Mouse (Mus musculus) embryonic facial prominence, embryonic 13.5 days (tissue): ENCODE measurements around the gene Smdt1. TPM values are rescaled to one million over a fixed set of nuclear protein-coding genes. Genes with fewer than 3 reads are reported as not detected.

Source experiments
- ATAC-seq: fragments of 200-750 bp; cut with Nextera tagmentation; 2 replicates; pipeline ENCODE4 v1.8.0; 2017; ENCODE audit warnings: low read depth; ENCODE audit not compliant: insufficient number of reproducible peaks, insufficient read depth, low FRiP score, low TSS enrichment
- H3K27ac ChIP-seq: fragments of 300-500 bp; sonication (generic); 2 replicates; pipeline ENCODE4 v1.5.1; 2015; ENCODE audit warnings: moderate library complexity, mild to moderate bottlenecking, inconsistent platforms
- H3K27me3 ChIP-seq: fragments of 300-500 bp; sonication (generic); 2 replicates; pipeline ENCODE4 v1.6.1; 2015; ENCODE audit warnings: mild to moderate bottlenecking, inconsistent platforms
- H3K36me3 ChIP-seq: fragments of 300-500 bp; sonication (generic); 2 replicates; pipeline ENCODE4 v1.6.1; 2015; ENCODE audit warnings: mild to moderate bottlenecking, inconsistent platforms
- H3K4me1 ChIP-seq: fragments of 300-500 bp; sonication (generic); 2 replicates; pipeline ENCODE4 v1.6.1; 2015; ENCODE audit warnings: inconsistent platforms
- H3K4me2 ChIP-seq: fragments of 300-500 bp; sonication (generic); 2 replicates; pipeline ENCODE4 v1.6.1; 2015; ENCODE audit warnings: moderate library complexity, mild to moderate bottlenecking, inconsistent platforms
- H3K4me3 ChIP-seq: fragments of 300-500 bp; sonication (generic); 2 replicates; pipeline ENCODE4 v1.5.1; 2015; ENCODE audit warnings: mild to moderate bottlenecking, inconsistent platforms
- H3K9ac ChIP-seq: fragments of 300-500 bp; sonication (generic); 2 replicates; pipeline ENCODE4 v1.6.1; 2015; ENCODE audit warnings: mild to moderate bottlenecking, inconsistent platforms
- H3K9me3 ChIP-seq: fragments of 300-500 bp; sonication (generic); 2 replicates; pipeline ENCODE4 v1.6.1; 2016; ENCODE audit warnings: inconsistent platforms
- WGBS: fragments of 180-500 bp; shearing (Covaris S2); methylation state at CpG from one replicate; pipeline ENCODE4 v1.1.7; 2015; ENCODE audit warnings: mixed read lengths; 5-methylcytosine and 5-hydroxymethylcytosine counted together
- polyA plus RNA-seq: library from polyadenylated mRNA; unstranded; fragments of >200 nt; fragmentation: Nextera tagmentation; extraction: Ambion mirVana; gene quantifications from 2 replicates; pipeline ENCODE4 v1.2.1, GENCODE M21; 2015

The Smdt1 gene
- 255 and 264 TPM in 2 replicates for polyA plus RNA-seq

DNA sequence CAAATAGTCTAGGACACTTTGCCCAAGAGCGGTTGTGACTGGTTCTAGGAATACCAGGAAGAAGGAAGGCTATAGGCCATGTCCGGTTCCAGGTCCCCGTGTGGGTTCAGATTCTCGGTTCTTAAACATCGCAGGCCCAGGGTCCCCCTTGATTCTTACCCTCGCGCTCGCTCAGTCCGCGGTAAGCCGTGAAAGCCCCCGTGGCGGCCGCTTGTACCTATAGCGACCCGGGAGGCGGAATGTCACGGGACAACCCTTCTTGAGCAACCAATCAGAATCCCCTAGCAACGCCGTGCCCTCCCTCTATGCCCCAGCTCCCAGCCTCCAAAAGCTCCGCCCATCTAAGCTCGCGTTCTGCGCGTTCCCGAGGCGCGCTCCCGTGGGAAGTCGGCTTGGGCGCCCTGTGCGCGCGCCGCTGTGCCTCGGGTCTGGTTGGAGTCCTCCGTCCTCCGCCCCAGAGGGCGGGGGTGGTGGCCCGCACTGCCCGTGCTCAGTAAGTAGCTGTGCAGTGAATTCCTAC lies at the start of gene Smdt1, which contains the start of the genes Naga and Pheta2:
Gene Smdt1, plus strand, starts transcription at position 367 of the 520 bp plus-strand sequence.
Gene Naga, minus strand, starts transcription at position 333 of the 520 bp plus-strand sequence.
Gene Pheta2, plus strand, starts transcription at position 350 of the 520 bp plus-strand sequence.
- peak within 1 kb of the TSS; percentile 78 for H3K27ac ChIP-seq

DNA sequence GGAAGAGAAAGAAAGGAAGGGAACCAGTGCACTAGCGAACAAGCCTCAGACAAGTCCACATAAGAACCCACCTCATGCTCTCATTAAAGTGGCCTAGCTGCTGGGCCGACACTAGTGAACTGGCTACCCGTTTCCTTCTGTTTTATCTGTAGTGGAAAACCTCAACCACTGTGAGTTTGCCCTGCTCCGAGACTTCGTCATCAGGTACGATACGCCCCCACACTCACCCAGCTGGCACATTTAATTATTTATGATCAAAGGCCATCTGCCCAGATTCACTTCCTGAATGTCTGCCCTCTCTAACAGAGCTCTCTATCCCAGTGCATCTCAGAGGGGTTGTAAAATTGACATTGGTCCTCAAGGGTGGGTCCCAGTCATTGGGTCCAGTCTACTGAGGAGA lies 48.5 kb upstream of the Smdt1 start:
- Histone ChIP-seq H3K4me3 (no peak overlapping the region), H3K27me3 (no peaks in the 10 kb centered on the region), H3K9me3 (no peaks in the 10 kb centered on the region), H3K36me3 (peaks cover 54% of the 10 kb centered on the region), H3K27ac (no peak overlapping the region), H3K4me2 (no peak overlapping the region), H3K4me1 (peaks cover 14% of the 10 kb centered on the region), H3K9ac (no peak overlapping the region)
- no peak for ATAC-seq
- 86% methylated on average over 7 of the region's 7 CpGs for WGBS

More for the DNA sequence above, at the start of gene Smdt1, which contains the start of the genes Naga and Pheta2:
- peak within 1 kb of the TSS; percentile 74 for H3K4me2 ChIP-seq
- H3K9me3 ChIP-seq, result no peaks in the 10 kb centered on the region
- peak within 1 kb of the TSS; percentile 78 for H3K9ac ChIP-seq
- ATAC-seq, result peak; percentile 85
- H3K27me3 ChIP-seq, result no peaks in the 10 kb centered on the region
- peaks cover 44% of the 10 kb centered on the region for H3K4me1 ChIP-seq
- peak within 1 kb of the TSS; percentile 61 for H3K4me3 ChIP-seq
- WGBS, result under 1% methylated on average over 41 of the region's 41 CpGs
- peaks cover 37% of the 10 kb centered on the region for H3K36me3 ChIP-seq

DNA sequence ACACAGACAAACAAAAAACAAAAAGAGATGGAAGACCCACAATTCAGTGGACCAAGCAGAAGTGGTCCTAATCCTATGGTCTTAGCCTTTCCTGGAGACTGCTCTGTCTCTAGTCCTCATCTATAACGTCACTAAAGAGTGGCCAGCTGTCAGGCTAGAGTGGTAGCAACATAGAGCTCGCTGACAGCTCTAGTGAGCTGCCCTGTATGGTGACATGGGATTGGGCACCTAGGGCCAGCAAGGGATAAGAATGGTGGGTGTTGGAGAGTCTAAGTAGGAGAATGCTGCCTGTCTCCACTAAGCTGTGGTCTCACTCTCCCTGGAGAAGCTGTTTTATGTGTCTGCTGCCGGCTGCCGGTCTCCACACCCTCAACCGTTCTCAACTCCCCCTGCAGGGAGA lies 45.9 kb upstream of the Smdt1 start:
- 41% methylated on average over 5 of the region's 5 CpGs for WGBS
- no peak for ATAC-seq

DNA sequence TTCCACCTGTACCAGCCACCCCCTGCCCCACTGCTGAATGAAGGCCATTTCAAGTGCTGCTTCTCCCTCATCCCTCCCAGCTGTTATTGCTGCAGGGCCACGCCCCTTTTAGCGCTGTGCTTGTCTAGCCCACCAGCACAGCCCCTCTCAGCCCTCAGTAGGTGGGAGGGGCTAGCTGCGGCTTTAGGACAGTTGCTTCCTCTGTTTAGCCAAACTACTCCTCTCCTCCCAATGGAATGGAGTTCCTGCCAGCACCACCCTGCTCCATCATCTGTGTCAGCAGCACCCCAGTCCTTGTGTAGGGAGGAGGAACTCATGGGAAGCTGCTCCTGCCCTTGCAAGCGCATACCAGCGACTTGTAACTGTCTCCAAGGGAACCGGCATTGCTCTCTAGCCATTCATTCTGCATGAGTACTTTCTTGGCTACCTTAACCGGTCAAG lies 45.5 kb upstream of the Smdt1 start:
- Histone ChIP-seq H3K4me2 (peak overlapping the region; percentile 40), H3K4me1 (peaks cover 14% of the 10 kb centered on the region), H3K4me3 (no peak overlapping the region), H3K9ac (no peak overlapping the region), H3K27ac (no peak overlapping the region), H3K27me3 (no peaks in the 10 kb centered on the region), H3K9me3 (no peaks in the 10 kb centered on the region), H3K36me3 (peaks cover 35% of the 10 kb centered on the region)
- ATAC-seq, result 0 out of 2 replicates have a peak, but pooled peaks have one; percentile 32
- 14% methylated on average over 7 of the region's 7 CpGs for WGBS

More for the DNA sequence above, 45.9 kb upstream of the Smdt1 start:
- H3K36me3 ChIP-seq, result peaks cover 38% of the 10 kb centered on the region
- no peaks in the 10 kb centered on the region for H3K9me3 ChIP-seq
- H3K4me3 ChIP-seq, result no peak overlapping the region
- H3K27me3 ChIP-seq, result no peaks in the 10 kb centered on the region
- no peak overlapping the region for H3K27ac ChIP-seq
- H3K4me1 ChIP-seq, result peaks cover 14% of the 10 kb centered on the region
- H3K9ac ChIP-seq, result no peak overlapping the region
- peak overlapping the region; percentile 40 for H3K4me2 ChIP-seq

DNA sequence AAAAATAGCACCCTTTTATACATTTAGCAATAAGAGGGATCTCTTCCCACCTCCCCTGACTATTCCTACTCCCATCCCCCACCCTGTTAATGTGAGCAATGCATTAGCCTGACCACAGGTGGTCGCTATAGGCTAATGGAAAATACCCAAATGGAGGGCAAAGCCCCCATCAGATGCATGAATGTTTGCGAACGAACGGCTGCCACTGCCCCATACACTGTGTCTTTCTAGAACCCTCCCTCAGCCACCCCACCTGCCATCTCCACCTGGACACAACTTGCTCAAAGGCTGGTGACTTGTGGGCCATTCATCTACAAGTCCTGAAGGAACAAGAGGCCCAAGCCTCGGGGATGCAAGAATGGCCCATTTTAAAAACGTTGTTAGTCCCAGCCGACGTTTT lies 44.7 kb upstream of the Smdt1 start:
- Histone ChIP-seq H3K4me3 (no peak overlapping the region), H3K4me1 (peaks cover 14% of the 10 kb centered on the region), H3K9me3 (no peaks in the 10 kb centered on the region), H3K4me2 (no peak overlapping the region), H3K9ac (no peak overlapping the region), H3K27ac (no peak overlapping the region), H3K27me3 (no peaks in the 10 kb centered on the region; the same call in 1 of the 2 replicates), H3K36me3 (peaks cover 30% of the 10 kb centered on the region)
- 54% methylated on average over 8 of the region's 8 CpGs for WGBS
- no peak for ATAC-seq

DNA sequence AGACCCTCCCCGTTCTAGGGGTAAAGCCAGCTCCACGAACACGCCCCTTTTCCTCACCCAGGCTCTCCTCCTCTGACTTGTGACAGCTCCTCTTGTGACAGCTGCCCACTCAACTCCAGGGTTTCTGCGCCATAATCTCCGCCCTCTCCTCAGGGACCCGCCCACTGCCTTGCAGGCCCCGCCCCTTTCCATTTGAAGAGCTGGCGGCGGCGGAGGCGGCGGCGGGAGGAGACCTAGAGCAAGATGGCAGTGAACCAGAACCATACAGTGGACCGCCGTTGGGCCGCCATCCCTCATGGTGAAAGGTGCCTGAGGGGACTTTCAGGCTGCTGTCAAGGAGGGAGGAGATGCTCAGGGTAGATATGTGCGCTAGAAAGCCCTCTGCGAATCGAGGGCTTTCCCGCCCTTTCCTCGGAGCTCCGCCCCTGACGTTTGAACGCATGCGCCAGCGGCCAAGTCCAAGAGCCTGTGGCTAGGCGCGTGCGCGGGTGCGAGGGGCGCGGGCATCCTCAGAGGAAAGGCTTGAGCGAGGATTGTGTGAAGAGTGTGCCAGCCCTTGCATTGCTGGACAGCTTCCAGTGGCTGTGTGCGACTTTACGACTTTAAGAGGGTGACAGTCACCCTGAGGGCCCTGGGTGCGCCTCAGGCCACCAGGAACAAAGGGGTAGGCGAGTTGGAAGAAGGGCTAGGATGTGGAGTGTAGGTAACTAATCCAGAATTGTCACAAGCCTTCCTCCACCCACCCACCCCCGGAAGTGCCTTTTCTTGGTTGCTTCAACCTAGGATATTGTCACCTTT lies 39.8 kb upstream of the Smdt1 start, which contains the start of gene Wbp2nl:
Gene Wbp2nl, plus strand, starts transcription at position 191 of the 798 bp plus-strand sequence.
- WGBS, result 60% methylated on average over 39 of the region's 39 CpGs
- ATAC-seq, result no peak

DNA sequence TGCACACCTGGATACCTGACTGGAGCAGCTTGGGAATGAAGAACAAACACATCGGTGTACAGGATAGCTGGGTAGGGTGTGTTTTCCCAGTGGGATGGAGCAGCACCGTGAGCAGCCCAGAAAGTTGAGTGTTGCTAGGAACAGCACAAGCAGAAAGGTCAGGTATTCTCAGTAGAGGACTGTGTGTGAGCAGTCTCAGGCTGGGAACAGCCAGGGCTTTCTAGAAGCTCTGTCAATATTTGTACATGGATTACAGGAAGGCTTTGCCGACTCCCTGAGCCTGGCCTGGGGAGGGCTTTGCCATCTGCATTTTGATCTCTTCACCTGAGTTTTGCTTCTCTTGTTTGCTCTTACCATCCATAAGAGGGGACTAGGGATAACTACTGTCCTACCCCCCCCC lies 31.7 kb upstream of the Smdt1 start:
- no peaks in the 10 kb centered on the region for H3K9me3 ChIP-seq
- no peak overlapping the region for H3K27ac ChIP-seq
- WGBS, result 73% methylated on average over 3 of the region's 3 CpGs
- no peaks in the 10 kb centered on the region for H3K36me3 ChIP-seq
- H3K4me1 ChIP-seq, result no peaks in the 10 kb centered on the region
- H3K4me2 ChIP-seq, result no peak overlapping the region
- no peaks in the 10 kb centered on the region for H3K27me3 ChIP-seq
- no peak overlapping the region for H3K9ac ChIP-seq
- H3K4me3 ChIP-seq, result no peak overlapping the region
- ATAC-seq, result no peak

More for the DNA sequence above, 39.8 kb upstream of the Smdt1 start, which contains the start of gene Wbp2nl:
- peak within 1 kb of the TSS; percentile 18; the same call in 1 of the 2 replicates for H3K4me2 ChIP-seq
- H3K4me1 ChIP-seq, result 0 out of 2 replicates have a peak, but pooled peaks cover 2% of the 10 kb centered on the region
- no peak within 1 kb of the TSS for H3K4me3 ChIP-seq
- no peaks in the 10 kb centered on the region for H3K9me3 ChIP-seq
- H3K27me3 ChIP-seq, result no peaks in the 10 kb centered on the region; the same call in 1 of the 2 replicates
- no peaks in the 10 kb centered on the region for H3K36me3 ChIP-seq
- H3K27ac ChIP-seq, result no peak within 1 kb of the TSS
- no peak within 1 kb of the TSS for H3K9ac ChIP-seq

DNA sequence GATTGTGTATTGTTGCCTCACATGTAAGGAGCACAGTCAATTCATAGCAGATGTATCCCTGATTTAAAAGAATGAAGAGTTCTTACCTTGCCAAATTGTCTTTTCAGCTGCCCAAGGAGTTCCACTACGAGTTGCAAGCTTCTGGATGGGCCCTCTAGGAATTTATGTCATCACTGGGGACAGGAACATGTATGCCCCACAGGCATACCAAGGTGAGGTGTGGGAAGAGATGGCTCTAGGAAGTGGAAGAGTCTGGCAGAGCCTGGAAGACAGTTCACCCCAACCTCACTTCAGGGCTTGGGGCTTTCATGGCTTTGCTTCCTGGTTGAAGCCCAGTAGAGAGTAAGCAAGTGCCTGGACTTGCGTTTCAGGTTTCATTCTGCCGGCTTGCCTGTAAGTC lies 30.3 kb upstream of the Smdt1 start:
- Histone ChIP-seq H3K9ac (no peak overlapping the region), H3K4me3 (no peak overlapping the region), H3K4me2 (no peak overlapping the region), H3K27me3 (no peaks in the 10 kb centered on the region), H3K9me3 (no peaks in the 10 kb centered on the region), H3K27ac (no peak overlapping the region), H3K4me1 (no peaks in the 10 kb centered on the region), H3K36me3 (no peaks in the 10 kb centered on the region)
- WGBS, result 59% methylated on average over 3 of the region's 3 CpGs
- ATAC-seq, result no peak

DNA sequence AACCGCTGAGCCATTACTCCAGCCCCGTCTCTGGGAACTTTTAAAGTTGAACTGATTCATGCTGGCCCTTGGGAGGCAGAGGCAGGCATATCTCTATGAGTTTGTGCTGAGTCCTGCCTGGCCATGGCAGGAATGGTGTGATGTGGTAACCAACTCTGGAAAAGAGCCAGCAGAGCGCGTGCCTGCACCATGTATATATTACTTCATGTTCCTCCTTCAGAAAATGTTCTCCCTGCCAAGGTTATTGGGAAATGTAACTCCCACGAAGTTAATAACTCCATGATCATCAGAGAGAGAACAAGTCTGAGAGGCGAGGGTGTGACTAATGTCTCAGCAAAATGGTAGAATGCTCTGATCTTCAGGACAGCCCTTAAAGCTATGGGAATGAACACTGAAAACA lies 20.9 kb upstream of the Smdt1 start:
- H3K9me3 ChIP-seq, result no peaks in the 10 kb centered on the region
- no peak overlapping the region for H3K27ac ChIP-seq
- no peak for ATAC-seq
- no peaks in the 10 kb centered on the region for H3K27me3 ChIP-seq
- no peaks in the 10 kb centered on the region for H3K4me1 ChIP-seq
- H3K4me2 ChIP-seq, result no peak overlapping the region
- no peaks in the 10 kb centered on the region for H3K36me3 ChIP-seq
- WGBS, result 82% methylated on average over 6 of the region's 6 CpGs
- H3K9ac ChIP-seq, result no peak overlapping the region
- no peak overlapping the region for H3K4me3 ChIP-seq

DNA sequence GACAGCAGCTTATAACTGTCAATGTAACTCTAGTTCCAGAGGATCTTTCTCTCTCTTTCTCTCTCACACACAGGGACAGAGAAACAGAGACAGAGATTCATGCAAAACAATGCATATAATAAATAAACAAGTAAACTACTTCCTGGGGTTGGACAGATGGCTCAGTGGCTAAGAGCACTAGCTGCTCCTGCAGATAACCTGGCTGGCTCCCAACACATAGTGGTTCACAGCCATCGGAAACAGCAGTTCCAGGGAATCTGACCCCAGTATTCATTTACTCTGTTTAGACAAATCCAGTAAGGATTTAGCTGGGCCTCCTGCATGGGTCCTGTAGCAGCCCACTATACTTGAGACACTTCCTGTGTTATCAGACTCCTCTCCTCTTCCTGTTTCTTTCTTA lies 19.1 kb upstream of the Smdt1 start:
- Histone ChIP-seq H3K9ac (no peak overlapping the region), H3K4me2 (no peak overlapping the region), H3K4me3 (no peak overlapping the region), H3K36me3 (no peaks in the 10 kb centered on the region), H3K27ac (no peak overlapping the region), H3K4me1 (peaks cover 12% of the 10 kb centered on the region), H3K27me3 (no peaks in the 10 kb centered on the region), H3K9me3 (no peaks in the 10 kb centered on the region)
- ATAC-seq, result no peak
- 59% methylated on average over 1 of the region's 1 CpGs for WGBS

DNA sequence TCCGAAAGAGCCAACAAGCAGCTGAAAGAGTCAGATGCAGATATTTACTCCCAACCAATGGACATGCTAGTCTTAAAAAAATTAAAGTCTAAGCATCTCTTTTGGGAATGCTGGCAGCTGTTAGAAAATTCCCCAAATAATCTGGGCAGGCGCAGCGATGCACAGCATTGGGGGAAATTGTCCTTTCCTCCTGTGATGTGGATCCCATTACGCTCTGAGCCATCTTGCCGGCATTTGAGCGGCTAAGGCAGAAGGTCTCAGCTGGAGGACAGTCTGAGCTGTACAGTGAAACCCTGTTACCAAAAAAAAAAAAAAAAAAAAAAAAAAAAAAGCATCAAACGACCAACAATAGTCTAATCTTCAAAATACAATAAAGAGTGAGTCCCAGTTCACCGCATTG lies 16.6 kb upstream of the Smdt1 start:
- H3K27me3 ChIP-seq, result no peaks in the 10 kb centered on the region
- H3K4me1 ChIP-seq, result peaks cover 14% of the 10 kb centered on the region
- ATAC-seq, result no peak
- H3K4me2 ChIP-seq, result no peak overlapping the region
- no peak overlapping the region for H3K9ac ChIP-seq
- no peaks in the 10 kb centered on the region for H3K36me3 ChIP-seq
- no peak overlapping the region for H3K27ac ChIP-seq
- no peak overlapping the region for H3K4me3 ChIP-seq
- WGBS, result 66% methylated on average over 8 of the region's 8 CpGs
- H3K9me3 ChIP-seq, result no peaks in the 10 kb centered on the region
